Mouse (Mus musculus): ENCODE measurements at regions not wholly inside any gene's neighbourhood (a gene's known extent, or its start where the extent isn't known, plus 50 kb on each side); places are given as distances from the start of the nearest gene placed in this dataset.

DNA sequence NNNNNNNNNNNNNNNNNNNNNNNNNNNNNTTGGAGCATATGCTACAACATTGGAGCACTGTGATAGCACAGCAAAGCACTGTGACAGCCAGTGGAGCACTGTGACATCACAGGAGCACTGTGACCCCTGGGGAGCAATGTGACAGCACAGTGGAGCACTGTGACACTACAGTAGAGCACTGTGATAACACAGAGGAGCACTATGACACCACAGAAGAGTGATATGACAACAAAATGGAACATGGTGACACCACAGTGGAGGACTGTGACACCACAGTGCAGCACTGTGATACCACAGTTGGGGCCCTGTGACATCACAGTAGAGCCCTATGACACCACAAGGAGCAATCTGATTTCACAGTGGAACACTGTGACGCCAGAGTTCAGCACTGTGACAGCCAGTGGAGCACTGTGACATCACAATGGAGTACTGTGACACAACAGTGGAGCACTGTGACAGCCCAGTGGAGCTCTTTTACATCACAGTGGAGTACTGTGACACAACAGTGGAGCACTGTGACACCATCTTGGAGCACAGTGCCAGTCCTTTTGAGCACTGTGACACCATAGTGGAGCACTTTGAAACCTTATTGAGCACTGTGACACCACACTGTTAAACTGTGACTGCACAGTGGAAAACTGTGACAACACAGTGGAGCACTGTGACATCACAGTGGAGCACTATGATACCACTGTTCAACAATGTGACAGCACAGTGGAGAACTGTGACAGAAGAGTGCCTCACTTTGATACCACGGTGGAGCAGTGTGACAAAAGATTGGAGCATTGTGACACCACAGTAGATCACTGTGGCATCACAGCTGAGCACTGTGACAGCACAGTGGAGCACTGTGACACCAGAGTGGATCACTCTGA lies 116.9 kb upstream of the Vmn1r2 start:
- 60% methylated on average over 2 of the region's 2 CpGs for WGBS
- Histone ChIP-seq H3K4me3 (replicated peaks; ENCODE audit: low read depth, low read length) (no peak overlapping the region), H3K4me2 (ENCODE audit: low read length) (no peak overlapping the region), H3K4me1 (replicated peaks; ENCODE audit: insufficient read depth, low read length) (no peaks in the 10 kb centered on the region), H3K27ac (no peak overlapping the region), H3K9ac (ENCODE audit: low read depth, low read length) (no peak overlapping the region), H3K27me3 (ENCODE audit: insufficient read depth, low read length) (no peaks in the 10 kb centered on the region), H3K36me3 (ENCODE audit: insufficient read depth, low read length) (no peaks in the 10 kb centered on the region), H3K9me3 (replicated peaks; ENCODE audit: low read length) (peaks cover 9% of the 10 kb centered on the region)
- DNase-seq (ENCODE audit: low spot score), result no peak
- ATAC-seq (replicated peaks; ENCODE audit: low FRiP score, low read depth), result peak; percentile 57
- TF ChIP-seq CTCF (IDR thresholded peaks at IDR 0.05; ENCODE audit: low read depth), result no peak

DNA sequence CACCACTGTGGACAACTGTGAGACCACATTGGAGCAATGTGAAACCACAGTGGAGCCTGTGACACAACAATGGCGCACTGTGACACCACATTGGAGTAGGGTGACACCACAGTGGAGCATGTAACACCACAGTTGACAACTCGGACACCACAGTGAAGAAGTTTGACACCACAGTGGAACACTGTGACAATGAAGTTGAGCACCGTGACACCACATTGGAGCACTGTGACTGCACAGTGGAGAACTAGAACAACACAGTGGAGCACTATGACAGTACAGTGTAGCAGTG lies 116.3 kb upstream of the Vmn1r2 start:
- 85% methylated on average over 3 of the region's 3 CpGs for WGBS
- Histone ChIP-seq H3K9ac (ENCODE audit: low read depth, low read length) (no peak overlapping the region), H3K27me3 (ENCODE audit: insufficient read depth, low read length) (no peaks in the 10 kb centered on the region), H3K27ac (no peak overlapping the region), H3K4me1 (replicated peaks; ENCODE audit: insufficient read depth, low read length) (no peaks in the 10 kb centered on the region), H3K36me3 (ENCODE audit: insufficient read depth, low read length) (no peaks in the 10 kb centered on the region), H3K9me3 (replicated peaks; ENCODE audit: low read length) (peaks cover 9% of the 10 kb centered on the region), H3K4me3 (replicated peaks; ENCODE audit: low read depth, low read length) (no peak overlapping the region), H3K4me2 (ENCODE audit: low read length) (no peak overlapping the region)
- DNase-seq (ENCODE audit: low spot score) (no peak), ATAC-seq (replicated peaks; ENCODE audit: low FRiP score, low read depth) (no peak)
- TF ChIP-seq CTCF (IDR thresholded peaks at IDR 0.05; ENCODE audit: low read depth), result no peak

DNA sequence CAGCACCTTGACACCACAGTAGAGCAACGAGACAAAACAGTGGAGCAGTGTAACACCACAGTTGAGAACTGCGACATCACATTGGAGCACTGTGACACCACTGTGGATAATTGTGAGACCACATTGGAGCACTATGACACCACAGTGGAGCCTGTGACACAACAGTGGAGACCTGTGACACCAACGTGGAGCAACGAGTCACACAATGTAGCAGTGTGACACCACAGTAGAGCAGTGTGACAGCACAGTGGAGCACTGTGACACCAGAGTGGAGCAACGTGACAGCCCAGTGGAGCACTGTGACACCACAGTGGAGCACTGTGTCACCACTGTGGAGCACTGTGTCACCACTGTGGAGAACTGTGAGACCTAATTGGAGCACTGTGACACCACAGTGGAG lies 115.9 kb upstream of the Vmn1r2 start:
- H3K4me1 ChIP-seq (replicated peaks; ENCODE audit: insufficient read depth, low read length), result no peaks in the 10 kb centered on the region
- ATAC-seq (replicated peaks; ENCODE audit: low FRiP score, low read depth) (no peak), DNase-seq (ENCODE audit: low spot score) (no peak)
- H3K27ac ChIP-seq, result no peak overlapping the region
- no peaks in the 10 kb centered on the region for H3K36me3 ChIP-seq (ENCODE audit: insufficient read depth, low read length)
- H3K4me2 ChIP-seq (ENCODE audit: low read length), result no peak overlapping the region
- H3K9ac ChIP-seq (ENCODE audit: low read depth, low read length), result no peak overlapping the region
- WGBS, result 73% methylated on average over 5 of the region's 5 CpGs
- no peak for TF ChIP-seq CTCF (IDR thresholded peaks at IDR 0.05; ENCODE audit: low read depth)
- H3K9me3 ChIP-seq (replicated peaks; ENCODE audit: low read length), result peaks cover 12% of the 10 kb centered on the region
- no peaks in the 10 kb centered on the region for H3K27me3 ChIP-seq (ENCODE audit: insufficient read depth, low read length)
- no peak overlapping the region for H3K4me3 ChIP-seq (replicated peaks; ENCODE audit: low read depth, low read length)

DNA sequence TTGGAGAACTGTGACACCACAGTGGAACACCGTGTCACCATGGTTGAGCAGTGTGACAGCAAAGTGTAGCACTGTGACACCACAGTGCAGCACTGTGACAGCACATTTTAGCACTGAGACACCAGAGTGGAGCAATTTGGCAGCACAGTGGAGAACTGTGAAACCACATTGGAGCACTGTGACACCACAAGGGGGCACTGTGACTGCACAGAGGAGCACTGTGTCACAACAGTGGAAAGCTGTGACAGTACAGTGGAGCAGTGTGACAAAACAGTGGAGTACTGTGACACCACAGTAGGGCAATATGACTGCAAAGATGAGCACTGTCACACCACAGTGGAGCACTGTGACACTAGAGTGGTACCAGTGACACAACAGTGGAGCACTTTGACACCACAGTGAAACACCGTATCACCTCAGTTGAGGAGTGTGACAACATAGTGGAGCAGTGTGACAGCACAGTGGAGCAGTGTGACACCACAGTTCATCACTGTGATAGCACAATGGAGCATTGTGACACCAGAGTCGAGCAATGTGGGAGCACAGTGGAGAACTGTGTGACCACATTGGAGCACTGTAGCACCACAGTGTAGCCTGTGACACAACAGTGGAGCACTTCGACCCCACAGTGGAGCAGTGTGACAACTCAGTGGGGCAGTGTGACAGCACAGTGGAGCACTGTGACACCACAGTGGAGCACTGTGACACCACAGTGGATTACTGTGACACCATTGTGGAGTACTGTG lies 114.6 kb upstream of the Vmn1r2 start:
- Histone ChIP-seq H3K9ac (ENCODE audit: low read depth, low read length) (no peak overlapping the region), H3K27ac (no peak overlapping the region), H3K4me2 (ENCODE audit: low read length) (no peak overlapping the region), H3K27me3 (ENCODE audit: insufficient read depth, low read length) (no peaks in the 10 kb centered on the region), H3K4me1 (replicated peaks; ENCODE audit: insufficient read depth, low read length) (no peaks in the 10 kb centered on the region), H3K4me3 (replicated peaks; ENCODE audit: low read depth, low read length) (no peak overlapping the region), H3K36me3 (ENCODE audit: insufficient read depth, low read length) (no peaks in the 10 kb centered on the region), H3K9me3 (replicated peaks; ENCODE audit: low read length) (peaks cover 13% of the 10 kb centered on the region)
- WGBS, result 83% methylated on average over 4 of the region's 4 CpGs
- TF ChIP-seq CTCF (IDR thresholded peaks at IDR 0.05; ENCODE audit: low read depth), result peak; percentile 55
- ATAC-seq (replicated peaks; ENCODE audit: low FRiP score, low read depth) (peak; percentile 41), DNase-seq (ENCODE audit: low spot score) (no peak)

DNA sequence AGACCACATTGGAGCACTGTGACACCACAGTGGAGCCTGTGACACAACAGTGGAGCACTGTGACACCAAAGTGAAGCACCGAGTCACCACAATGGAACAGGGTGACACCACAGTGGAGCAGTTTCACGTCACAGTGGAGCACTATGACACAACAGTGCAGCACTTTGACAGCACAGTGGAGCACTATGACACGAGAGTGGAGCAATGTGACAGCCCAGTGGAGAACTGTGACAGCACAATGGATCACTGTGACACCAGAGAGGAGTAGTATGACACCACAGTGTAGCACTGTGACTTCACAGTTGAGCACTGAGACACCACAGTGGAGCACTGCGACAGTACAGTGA lies 114.1 kb upstream of the Vmn1r2 start:
- DNase-seq (ENCODE audit: low spot score), result no peak
- TF ChIP-seq CTCF (IDR thresholded peaks at IDR 0.05; ENCODE audit: low read depth), result no peak
- H3K9ac ChIP-seq (ENCODE audit: low read depth, low read length), result no peak overlapping the region
- H3K36me3 ChIP-seq (ENCODE audit: insufficient read depth, low read length), result no peaks in the 10 kb centered on the region
- ATAC-seq (replicated peaks; ENCODE audit: low FRiP score, low read depth), result peak; percentile 11
- no peaks in the 10 kb centered on the region for H3K27me3 ChIP-seq (ENCODE audit: insufficient read depth, low read length)
- peaks cover 13% of the 10 kb centered on the region for H3K9me3 ChIP-seq (replicated peaks; ENCODE audit: low read length)
- H3K4me2 ChIP-seq (ENCODE audit: low read length), result no peak overlapping the region
- no peak overlapping the region for H3K4me3 ChIP-seq (replicated peaks; ENCODE audit: low read depth, low read length)
- 65% methylated on average over 4 of the region's 4 CpGs for WGBS
- no peaks in the 10 kb centered on the region for H3K4me1 ChIP-seq (replicated peaks; ENCODE audit: insufficient read depth, low read length)
- H3K27ac ChIP-seq, result no peak overlapping the region

DNA sequence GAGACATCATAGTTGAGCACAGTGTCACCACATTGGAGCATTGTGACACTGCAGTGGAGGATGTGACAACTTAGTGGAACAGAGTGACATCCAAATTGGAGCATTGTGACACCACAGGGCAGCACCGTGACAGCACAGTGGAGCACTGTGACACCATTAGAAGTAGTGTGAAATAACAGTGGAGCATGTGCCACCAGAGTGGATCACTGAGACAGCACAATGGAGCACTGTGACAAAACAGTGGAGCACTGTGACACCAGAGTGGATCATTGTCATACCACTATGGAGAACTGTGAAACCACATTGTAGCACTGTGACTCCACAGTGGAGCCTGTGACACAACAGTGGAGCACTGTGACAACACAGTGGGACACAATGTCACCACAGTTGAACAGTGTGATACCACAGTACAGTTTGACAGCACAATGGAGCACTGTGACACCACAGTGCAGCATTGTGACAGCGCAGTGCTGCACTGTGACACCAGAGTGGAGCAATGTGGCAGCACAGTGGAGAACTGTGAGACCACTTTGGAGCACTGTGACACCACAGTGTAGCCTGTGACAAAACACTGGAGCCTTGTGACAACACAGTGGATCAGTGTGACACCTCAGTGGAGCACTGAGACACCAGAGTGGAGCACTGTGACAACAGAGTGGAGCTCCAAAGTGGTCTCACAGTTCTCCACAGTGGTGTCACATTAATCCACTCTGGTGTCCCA lies 113.5 kb upstream of the Vmn1r2 start:
- ATAC-seq (replicated peaks; ENCODE audit: low FRiP score, low read depth) (0 out of 2 replicates have a peak, but pooled peaks have one; percentile 3), DNase-seq (ENCODE audit: low spot score) (no peak)
- 88% methylated on average over 2 of the region's 2 CpGs for WGBS
- no peak for TF ChIP-seq CTCF (IDR thresholded peaks at IDR 0.05; ENCODE audit: low read depth)
- peaks cover 13% of the 10 kb centered on the region for H3K9me3 ChIP-seq (replicated peaks; ENCODE audit: low read length)
- H3K27me3 ChIP-seq (ENCODE audit: insufficient read depth, low read length), result no peaks in the 10 kb centered on the region
- H3K4me3 ChIP-seq (replicated peaks; ENCODE audit: low read depth, low read length), result no peak overlapping the region
- no peak overlapping the region for H3K9ac ChIP-seq (ENCODE audit: low read depth, low read length)
- no peak overlapping the region for H3K27ac ChIP-seq
- no peak overlapping the region for H3K4me2 ChIP-seq (ENCODE audit: low read length)
- no peaks in the 10 kb centered on the region for H3K4me1 ChIP-seq (replicated peaks; ENCODE audit: insufficient read depth, low read length)
- no peaks in the 10 kb centered on the region for H3K36me3 ChIP-seq (ENCODE audit: insufficient read depth, low read length)
